In the genomic region with DNA sequence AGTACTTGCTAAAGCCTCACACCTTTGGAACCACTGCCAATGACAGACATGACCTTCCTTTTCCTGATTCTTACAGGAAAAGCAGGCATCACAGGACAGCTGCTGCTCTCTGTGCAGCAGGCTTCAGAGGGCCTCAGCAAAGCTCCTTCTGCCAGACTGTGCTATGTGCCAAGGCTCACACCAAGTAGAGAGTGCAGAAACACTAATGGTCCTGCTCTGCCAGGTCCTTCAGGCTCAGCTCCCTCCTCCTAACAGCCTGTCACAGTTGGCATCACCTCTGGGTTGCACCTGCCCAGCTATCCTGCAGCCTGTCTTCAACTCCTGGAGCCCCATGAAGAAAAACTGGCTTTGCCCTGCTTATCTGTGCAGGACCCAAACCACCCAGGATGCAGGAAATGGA, we compare ENCODE assay signal across 13 mouse cellular contexts. TPM values are rescaled to one million over a fixed set of nuclear protein-coding genes. Genes with fewer than 3 reads are reported as not detected.
DNase-seq lines count a peak whose midpoint lies in the region; ATAC-seq and TF ChIP-seq lines count a peak whose summit lies in the region.
"Had no signal": no experiment of that assay in that cellular context is flagged by ENCODE, and none has a peak within 500 bp of the region (broad histone marks: within the 10 kb centered on the region; RNA-seq: fewer than 3 reads in every experiment).

No protein-coding gene starts in this region.

- no peak for ATAC-seq in liver, embryonic 14.5 days (ENCODE audit: insufficient read depth)
- ATAC-seq in midbrain, embryonic 16.5 days = no peak

- H3K36me3 ChIP-seq in liver, embryonic 14.5 days (replicated peaks; ENCODE audit: control insufficient read depth, insufficient read depth, low read depth) = no peaks in the 10 kb centered on the region
- no peaks in the 10 kb centered on the region for H3K36me3 ChIP-seq in midbrain, embryonic 16.5 days (ENCODE audit: control insufficient read depth, insufficient read depth, low read length)

- DNase-seq in gastrocnemius, postnatal 25 days = peak; percentile 35
- no peak for DNase-seq in gastrocnemius, adult 18-20 months (ENCODE audit: low spot score)
- no peak for DNase-seq in layer of hippocampus, adult 2 months (ENCODE audit: low spot score in 2 of 2)
- DNase-seq in layer of hippocampus, adult 11-12 months (ENCODE audit: low spot score) = no peak
- DNase-seq in liver, embryonic 14.5 days (ENCODE audit: low read depth in 3 of 3, low spot score in 3 of 3) = no peak
- DNase-seq in spleen, postnatal 36 days (ENCODE audit: low spot score in 2 of 2) = no peak
- DNase-seq: cerebellum, adult 18-20 months; embryo, embryonic 11 days; kidney, postnatal 10 days; lung, postnatal 14 days had no signal

- no peak for TF ChIP-seq EP300 in liver, embryonic 14.5 days (IDR thresholded peaks at IDR 0.05; ENCODE audit: low read depth)

- no peaks in the 10 kb centered on the region for H3K27me3 ChIP-seq in liver, embryonic 14.5 days (ENCODE audit: control insufficient read depth, insufficient read depth, low read length)
- H3K27me3 ChIP-seq in midbrain, embryonic 16.5 days (ENCODE audit: control insufficient read depth, insufficient read depth, low read depth, low read length) = no peaks in the 10 kb centered on the region
- H3K27me3 ChIP-seq: CH12.LX had no signal

- no peak for TF ChIP-seq POLR2A in bone marrow, adult 2 months (IDR thresholded peaks at IDR 0.05; ENCODE audit: borderline replicate concordance, control insufficient read depth, low read depth, low read length)

- peaks cover 7% of the 10 kb centered on the region for H3K4me1 ChIP-seq in bone marrow, adult 2 months (ENCODE audit: control insufficient read depth, insufficient read depth, low read length)
- peaks cover 49 to 53% of the 10 kb centered on the region in 2 experiments for H3K4me1 ChIP-seq in liver, embryonic 14.5 days (replicated peaks; ENCODE audit: control insufficient read depth in 2 of 2, insufficient read depth in 2 of 2, low read length in 1 of 2)
- no peaks in the 10 kb centered on the region for H3K4me1 ChIP-seq in midbrain, embryonic 16.5 days (ENCODE audit: control insufficient read depth, insufficient read depth, low read length)

- H3K27ac ChIP-seq in layer of hippocampus, adult 2 months = peak overlapping the region; percentile 91
- H3K27ac ChIP-seq in bone marrow, adult 2 months (ENCODE audit: control insufficient read depth, insufficient read depth, low read depth, low read length, poor library complexity) = peak overlapping the region; percentile 13; the same call in 1 of the 2 replicates
- peak overlapping the region; percentile 58 for H3K27ac ChIP-seq in liver, embryonic 14.5 days
- H3K27ac ChIP-seq in midbrain, embryonic 16.5 days (ENCODE audit: low read length) = no peak overlapping the region

- H3K4me3 ChIP-seq in layer of hippocampus, adult 2 months = no peak overlapping the region
- H3K4me3 ChIP-seq in bone marrow, adult 2 months (replicated peaks; ENCODE audit: control insufficient read depth, low read depth, low read length) = no peak overlapping the region
- H3K4me3 ChIP-seq in liver, embryonic 14.5 days (ENCODE audit: insufficient read depth in 1 of 2, low read depth in 2 of 2, low read length in 2 of 2) = no peak overlapping the region
- H3K4me3 ChIP-seq in midbrain, embryonic 16.5 days (ENCODE audit: low read depth, low read length) = no peak overlapping the region

- no peaks in the 10 kb centered on the region for H3K9me3 ChIP-seq in liver, embryonic 14.5 days (ENCODE audit: control insufficient read depth, low read length)
- no peaks in the 10 kb centered on the region for H3K9me3 ChIP-seq in midbrain, embryonic 16.5 days (replicated peaks; ENCODE audit: control insufficient read depth, low read length, poor library complexity, severe bottlenecking)

- TF ChIP-seq CTCF in layer of hippocampus, adult 2 months (conservative IDR thresholded peaks at IDR 0.05) = no peak
- TF ChIP-seq CTCF in bone marrow, adult 2 months (IDR thresholded peaks at IDR 0.05; ENCODE audit: control insufficient read depth, insufficient read depth, low read length) = no peak
- TF ChIP-seq CTCF in liver, embryonic 14.5 days (IDR thresholded peaks at IDR 0.05; ENCODE audit: low read depth) = no peak

- H3K9ac ChIP-seq in liver, embryonic 14.5 days (replicated peaks) = no peak overlapping the region
- H3K9ac ChIP-seq in midbrain, embryonic 16.5 days (ENCODE audit: low read depth, low read length) = no peak overlapping the region

- no peak overlapping the region for H3K4me2 ChIP-seq in liver, embryonic 14.5 days (ENCODE audit: low read depth)
- H3K4me2 ChIP-seq in midbrain, embryonic 16.5 days (ENCODE audit: low read length) = no peak overlapping the region

RNA-seq across cellular contexts. Expression of gene Pacsin2, which starts 45.7 kb away (rescaled TPM):
- total RNA-seq in gastrocnemius, postnatal 25 days (2021) = 10 to 100 TPM; 51.6 to 53.8 TPM
- 10 to 100 TPM; 49.4 to 75.6 TPM for total RNA-seq in gastrocnemius, adult 18-20 months (2021)
- total RNA-seq in layer of hippocampus, adult 2 months (2021) = 100 to 1,000 TPM in 1 of 2 experiments, 10 to 100 TPM in 1; 99.7 to 104 TPM
- 47.6 and 48.2 TPM in 2 replicates for polyA plus RNA-seq in bone marrow, adult 2 months (2011; ENCODE audit: insufficient read depth, insufficient read length, low replicate concordance, missing spikeins)
- 30.1 and 39.7 TPM in 2 replicates for polyA plus RNA-seq in liver, embryonic 14.5 days (2012; rRNA removed)
- polyA plus RNA-seq in liver, embryonic 14.5 days (2014; fragmentation: Nextera tagmentation; extraction: Ambion mirVana) = 32.8 and 37.6 TPM in 2 replicates
- polyA plus RNA-seq in midbrain, embryonic 16.5 days (2015; fragmentation: Nextera tagmentation; extraction: Ambion mirVana) = 23.4 and 23.5 TPM in 2 replicates
